Mouse (Mus musculus) forebrain, embryonic 10.5 days (tissue): Measurements from ENCODE around the gene 1500009L16Rik. TPM values are rescaled to one million over a fixed set of nuclear protein-coding genes. Genes with fewer than 3 reads are reported as not detected.
A peak's percentile ranks its signal among the peaks of the same experiment; 100 is the strongest.

ENCODE experiments used
- DNase-seq: peaks from one replicate; pipeline ENCODE4 v3.0.0-alpha.2; 2017; ENCODE audit warnings: low spot score; ENCODE audit errors: extremely low spot score
- H3K27ac ChIP-seq: fragments of 300-500 bp; sonication (generic); 2 replicates; pipeline ENCODE4 v1.5.1; 2016; ENCODE audit warnings: mild to moderate bottlenecking
- H3K27me3 ChIP-seq: fragments of 300-500 bp; sonication (generic); 2 replicates; pipeline ENCODE4 v1.6.1; 2016; ENCODE audit warnings: mild to moderate bottlenecking; ENCODE audit not compliant: poor library complexity, severe bottlenecking
- H3K36me3 ChIP-seq: fragments of 300-500 bp; sonication (generic); replicated peaks from 2 replicates; pipeline ENCODE4 v1.6.1; 2016; ENCODE audit warnings: mild to moderate bottlenecking, moderate library complexity
- H3K4me1 ChIP-seq: fragments of 300-500 bp; sonication (generic); 2 replicates; pipeline ENCODE4 v1.6.1; 2016
- H3K4me3 ChIP-seq: fragments of 300-500 bp; sonication (generic); 2 replicates; pipeline ENCODE4 v1.5.1; 2016; ENCODE audit warnings: mild to moderate bottlenecking, moderate library complexity
- H3K9me3 ChIP-seq: fragments of 300-500 bp; sonication (generic); 2 replicates; pipeline ENCODE4 v1.6.1; 2016; ENCODE audit warnings: mild to moderate bottlenecking, moderate library complexity
- WGBS: fragments of 180-500 bp; shearing (Covaris S2); methylation state at CpG from one replicate; pipeline ENCODE4 v1.1.7; 2016; 5-methylcytosine and 5-hydroxymethylcytosine counted together
- polyA plus RNA-seq: library from polyadenylated mRNA; unstranded; fragments of >200 nt; fragmentation: Nextera tagmentation; extraction: Ambion mirVana; gene quantifications from 2 replicates; pipeline ENCODE4 v1.2.1, GENCODE M21; 2016

Gene 1500009L16Rik
- 44.0 and 49.2 TPM in 2 replicates for polyA plus RNA-seq

- under 1% methylated on average over 37 of the region's 37 CpGs for whole genome bisulfite sequencing
- DNase-seq: peak; percentile 89
- peak within 1 kb of the TSS; percentile 85 for H3K4me3 ChIP-seq
Observed at GRCm38 (mm10) chr10:83722579-83723031, at the start of gene 1500009L16Rik. Gene 1500009L16Rik (plus strand): TSS chr10:83722865.

GRCm38 (mm10) chr10:83681334-83681733 is 41.3 kb upstream of the 1500009L16Rik start:
- Histone ChIP-seq H3K27ac (no peak overlapping the region), H3K27me3 (no peaks in the 10 kb centered on the region), H3K4me1 (no peaks in the 10 kb centered on the region), H3K4me3 (no peak overlapping the region), H3K36me3 (no peaks in the 10 kb centered on the region), H3K9me3 (0 out of 2 replicates have a peak, but pooled peaks cover 3% of the 10 kb centered on the region)
- no peak for DNase-seq
- 92% methylated on average over 12 of the region's 12 CpGs for WGBS

More at GRCm38 (mm10) chr10:83722579-83723031, at the start of gene 1500009L16Rik:
- Histone ChIP-seq H3K27me3 (peaks cover 22% of the 10 kb centered on the region), H3K9me3 (peaks cover 4% of the 10 kb centered on the region; the same call in 1 of the 2 replicates), H3K4me1 (peaks cover 20% of the 10 kb centered on the region), H3K36me3 (no peaks in the 10 kb centered on the region), H3K27ac (peak within 1 kb of the TSS; percentile 87)

GRCm38 (mm10) chr10:83688215-83688614 is 34.5 kb upstream of the 1500009L16Rik start:
- Histone ChIP-seq H3K27me3 (no peaks in the 10 kb centered on the region), H3K27ac (no peak overlapping the region), H3K4me1 (no peaks in the 10 kb centered on the region), H3K9me3 (no peaks in the 10 kb centered on the region), H3K36me3 (no peaks in the 10 kb centered on the region), H3K4me3 (no peak overlapping the region)
- no peak for DNase-seq
- 89% methylated on average over 2 of the region's 2 CpGs for WGBS

GRCm38 (mm10) chr10:83692175-83692895 is 30.3 kb upstream of the 1500009L16Rik start:
- H3K27ac ChIP-seq: no peak overlapping the region

GRCm38 (mm10) chr10:83696226-83696625 is 26.4 kb upstream of the 1500009L16Rik start:
- no peaks in the 10 kb centered on the region for H3K36me3 ChIP-seq
- H3K27ac ChIP-seq: no peak overlapping the region
- H3K4me3 ChIP-seq: no peak overlapping the region
- no peaks in the 10 kb centered on the region for H3K27me3 ChIP-seq
- no peaks in the 10 kb centered on the region for H3K9me3 ChIP-seq
- no peak for DNase-seq
- no peaks in the 10 kb centered on the region for H3K4me1 ChIP-seq
- 87% methylated on average over 4 of the region's 4 CpGs for WGBS

More at GRCm38 (mm10) chr10:83692175-83692895, 30.3 kb upstream of the 1500009L16Rik start:
- DNase-seq: no peak
- Histone ChIP-seq H3K4me1 (no peaks in the 10 kb centered on the region), H3K27me3 (no peaks in the 10 kb centered on the region), H3K9me3 (no peaks in the 10 kb centered on the region), H3K36me3 (no peaks in the 10 kb centered on the region), H3K4me3 (no peak overlapping the region)
- whole genome bisulfite sequencing: 93% methylated on average over 11 of the region's 11 CpGs

GRCm38 (mm10) chr10:83706628-83707027 is 16.0 kb upstream of the 1500009L16Rik start:
- WGBS: 93% methylated on average over 12 of the region's 12 CpGs
- no peaks in the 10 kb centered on the region for H3K36me3 ChIP-seq
- H3K27ac ChIP-seq: no peak overlapping the region
- no peaks in the 10 kb centered on the region for H3K27me3 ChIP-seq
- no peak overlapping the region for H3K4me3 ChIP-seq
- DNase-seq: no peak
- H3K9me3 ChIP-seq: no peaks in the 10 kb centered on the region
- H3K4me1 ChIP-seq: no peaks in the 10 kb centered on the region

GRCm38 (mm10) chr10:83709920-83710319 is 12.7 kb upstream of the 1500009L16Rik start:
- WGBS: 85% methylated on average over 3 of the region's 3 CpGs
- Histone ChIP-seq H3K9me3 (no peaks in the 10 kb centered on the region), H3K27me3 (no peaks in the 10 kb centered on the region), H3K27ac (no peak overlapping the region), H3K36me3 (no peaks in the 10 kb centered on the region), H3K4me1 (peaks cover 3% of the 10 kb centered on the region; the same call in 1 of the 2 replicates), H3K4me3 (no peak overlapping the region)
- DNase-seq: no peak

GRCm38 (mm10) chr10:83711769-83712168 is 10.9 kb upstream of the 1500009L16Rik start:
- H3K4me3 ChIP-seq: no peak overlapping the region
- no peak for DNase-seq
- no peak overlapping the region for H3K27ac ChIP-seq
- no peaks in the 10 kb centered on the region for H3K27me3 ChIP-seq
- no peaks in the 10 kb centered on the region for H3K9me3 ChIP-seq
- 81% methylated on average over 10 of the region's 10 CpGs for WGBS
- H3K36me3 ChIP-seq: no peaks in the 10 kb centered on the region
- peaks cover 3% of the 10 kb centered on the region; the same call in 1 of the 2 replicates for H3K4me1 ChIP-seq

- Histone ChIP-seq H3K4me1 (peaks cover 19% of the 10 kb centered on the region), H3K27ac (no peak overlapping the region), H3K36me3 (no peaks in the 10 kb centered on the region), H3K27me3 (peaks cover 17% of the 10 kb centered on the region), H3K9me3 (no peaks in the 10 kb centered on the region), H3K4me3 (no peak overlapping the region)
- DNase-seq: no peak
- 83% methylated on average over 12 of the region's 12 CpGs for WGBS
Observed at GRCm38 (mm10) chr10:83718855-83719474, 3.7 kb upstream of the 1500009L16Rik start.

GRCm38 (mm10) chr10:83723055-83723454 is 390 bp downstream of the 1500009L16Rik start:
- H3K4me3 ChIP-seq: peak overlapping the region; percentile 85
- H3K27me3 ChIP-seq: peaks cover 22% of the 10 kb centered on the region
- WGBS: 1% methylated on average over 18 of the region's 23 CpGs
- DNase-seq: no peak
- H3K27ac ChIP-seq: peak overlapping the region; percentile 87
- H3K9me3 ChIP-seq: peaks cover 4% of the 10 kb centered on the region; the same call in 1 of the 2 replicates
- H3K36me3 ChIP-seq: no peaks in the 10 kb centered on the region
- peaks cover 20% of the 10 kb centered on the region for H3K4me1 ChIP-seq

- peaks cover 22% of the 10 kb centered on the region for H3K27me3 ChIP-seq
- WGBS: 87% methylated on average over 15 of the region's 15 CpGs
- peaks cover 23% of the 10 kb centered on the region for H3K4me1 ChIP-seq
- DNase-seq: no peak
- H3K9me3 ChIP-seq: peaks cover 4% of the 10 kb centered on the region; the same call in 1 of the 2 replicates
- H3K4me3 ChIP-seq: no peak overlapping the region
- no peak overlapping the region for H3K27ac ChIP-seq
- no peaks in the 10 kb centered on the region for H3K36me3 ChIP-seq
Observed at GRCm38 (mm10) chr10:83724351-83725059, 1.8 kb downstream of the 1500009L16Rik start.

GRCm38 (mm10) chr10:83726164-83726563 is 3.5 kb downstream of the 1500009L16Rik start:
- peaks cover 4% of the 10 kb centered on the region; the same call in 1 of the 2 replicates for H3K9me3 ChIP-seq
- no peak overlapping the region for H3K27ac ChIP-seq
- H3K27me3 ChIP-seq: peaks cover 16% of the 10 kb centered on the region
- DNase-seq: no peak
- WGBS: 86% methylated on average over 11 of the region's 11 CpGs
- peaks cover 23% of the 10 kb centered on the region for H3K4me1 ChIP-seq
- H3K36me3 ChIP-seq: no peaks in the 10 kb centered on the region
- H3K4me3 ChIP-seq: no peak overlapping the region
